Mouse (Mus musculus) lung, postnatal 0 days (tissue): Measurements from ENCODE around the gene Wbp2.

Experiments
- CTCF ChIP-seq: IDR thresholded peaks from 2 replicates; pipeline ENCODE4 v1.5.1; 2016; ENCODE audit warnings: antibody characterized with exemption, mild to moderate bottlenecking
- EP300 ChIP-seq: IDR thresholded peaks from 2 replicates; pipeline ENCODE4 v1.6.1; 2016; ENCODE audit warnings: antibody characterized with exemption, mild to moderate bottlenecking, control low read depth

DNA sequence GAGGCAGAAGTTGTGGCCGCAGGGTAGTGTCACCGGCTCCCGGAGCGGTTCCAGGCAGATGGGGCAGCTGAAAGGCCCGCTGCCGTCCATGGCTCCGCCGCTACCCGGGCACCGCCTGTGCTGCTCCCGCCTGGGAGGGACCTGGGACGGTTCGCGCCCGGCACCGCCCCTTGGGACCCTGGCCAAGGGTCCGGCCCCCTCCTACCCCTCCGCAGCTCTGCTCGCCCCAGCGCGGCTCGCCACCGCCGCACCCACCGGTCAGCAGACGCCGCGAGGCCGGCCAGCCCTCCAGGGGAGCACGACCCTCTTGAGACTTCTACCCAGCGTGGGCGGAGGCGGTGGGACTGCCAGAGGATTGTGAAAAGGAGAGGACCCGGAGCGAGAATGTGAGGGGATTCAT lies 23.3 kb upstream of the Wbp2 start:
- no peak for TF ChIP-seq CTCF
- TF ChIP-seq EP300: no peak
